Mouse (Mus musculus) layer of hippocampus, postnatal 10 days (tissue): Measurements from ENCODE around the gene Atp2b1. TPM values are rescaled to one million over a fixed set of nuclear protein-coding genes. Genes with fewer than 3 reads are reported as not detected.
"Not testable (repeated sequence)": the region's sequence is repeated elsewhere in the genome, so short reads cannot be mapped to it uniquely, and the experiment has no call there.

ENCODE experiments used
- DNase-seq, 2 experiments: peaks; one replicate each; pipeline ENCODE4 v3.0.0; 2021; ENCODE audit warnings: low spot score in 2 of 2
- total RNA-seq, 2 experiments: library from RNA; stranded (reverse); gene quantifications; 2 replicates each; pipeline ENCODE4 v1.2.3; 2021

Atp2b1 gene
- total RNA-seq, 2 experiments from 2014 or later, result 1,022 to 1,059 TPM

DNA sequence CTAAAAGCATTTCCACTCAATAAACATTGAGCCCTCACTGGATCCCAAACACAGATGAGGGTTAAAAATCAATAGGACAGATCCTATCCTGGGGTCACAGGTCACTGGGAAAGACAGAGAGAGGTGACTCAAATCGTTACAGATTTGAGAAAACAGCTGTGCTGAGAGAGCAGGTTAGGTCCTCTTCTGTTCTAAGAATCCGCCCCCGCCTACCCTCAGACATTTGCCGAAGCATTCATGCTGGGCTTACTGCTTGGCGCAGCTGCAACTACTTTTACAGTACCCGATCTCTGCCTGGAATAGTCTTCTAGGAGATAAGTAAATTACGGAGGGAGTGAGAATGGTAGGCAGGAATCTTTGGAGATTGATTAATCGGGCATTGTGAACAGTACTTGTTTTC lies 47.9 kb downstream of the Atp2b1 start:
- no peak for DNase-seq

DNA sequence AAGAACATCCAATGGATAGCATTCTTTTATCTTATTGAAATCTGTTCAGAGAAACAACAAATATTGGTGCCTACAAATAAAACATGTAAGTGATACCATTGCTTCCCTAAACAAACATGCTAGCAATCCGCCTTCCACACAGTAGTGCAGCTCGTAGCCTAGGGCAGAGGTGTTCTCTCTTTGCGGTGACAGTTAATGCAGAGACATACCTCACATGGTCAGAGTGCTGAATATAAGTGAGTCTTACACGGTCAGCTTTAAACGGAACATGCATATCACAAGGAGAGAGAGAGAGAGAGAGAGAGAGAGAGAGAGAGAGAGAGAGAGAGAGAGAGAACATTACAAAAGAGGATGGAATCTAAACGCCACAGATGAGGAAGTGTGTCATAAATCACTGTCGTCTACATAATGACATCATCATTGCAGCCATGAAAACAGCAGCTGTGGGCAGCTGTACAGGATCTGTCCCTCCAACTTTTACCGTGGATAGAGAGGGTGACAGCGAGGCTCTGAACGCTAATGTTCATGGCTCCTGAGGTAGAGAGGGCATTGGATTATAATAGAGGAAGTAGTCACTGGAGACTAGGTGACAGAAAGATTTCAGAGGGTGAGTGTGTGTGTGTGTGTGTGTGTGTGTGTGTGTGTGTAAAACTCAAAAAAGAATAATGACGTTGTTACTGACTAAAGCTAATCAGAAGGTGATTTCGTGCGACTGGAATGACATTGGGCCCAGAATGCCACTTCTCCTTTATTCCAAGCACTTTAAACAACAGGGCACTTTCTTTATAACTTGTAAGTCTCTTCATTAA lies 52.4 kb downstream of the Atp2b1 start:
- DNase-seq, result no peak

DNA sequence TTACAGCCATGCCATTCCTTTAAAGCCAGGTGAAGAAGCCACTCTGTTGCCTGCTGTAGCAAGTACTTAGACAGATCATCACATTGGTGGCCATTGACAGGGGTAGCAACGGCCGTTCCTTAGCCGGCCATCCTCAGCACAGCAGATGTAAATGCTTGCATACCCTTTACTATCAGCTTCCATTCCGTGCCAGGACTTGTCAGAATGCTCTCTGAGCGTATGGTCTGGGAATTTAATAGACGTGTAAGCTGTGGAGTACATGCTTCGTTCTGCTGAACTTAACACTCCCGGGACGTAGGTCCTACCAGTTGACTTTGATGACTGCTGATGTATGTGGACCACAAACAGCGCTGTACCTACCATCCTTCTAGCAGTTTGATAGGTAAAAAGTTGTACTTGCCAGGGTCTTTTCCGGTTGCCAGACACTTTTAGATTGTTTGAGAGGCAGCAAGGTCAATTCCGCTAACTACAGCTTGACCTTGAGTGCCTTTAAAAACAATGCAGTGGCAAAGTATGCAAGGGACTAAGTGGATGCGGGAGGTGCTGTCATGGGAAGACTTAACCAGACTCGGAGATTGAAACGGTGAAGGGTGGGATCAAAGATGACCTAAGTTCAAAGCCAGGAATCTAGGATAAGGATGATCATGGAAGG lies 53.2 kb downstream of the Atp2b1 start:
- DNase-seq, result no peak

DNA sequence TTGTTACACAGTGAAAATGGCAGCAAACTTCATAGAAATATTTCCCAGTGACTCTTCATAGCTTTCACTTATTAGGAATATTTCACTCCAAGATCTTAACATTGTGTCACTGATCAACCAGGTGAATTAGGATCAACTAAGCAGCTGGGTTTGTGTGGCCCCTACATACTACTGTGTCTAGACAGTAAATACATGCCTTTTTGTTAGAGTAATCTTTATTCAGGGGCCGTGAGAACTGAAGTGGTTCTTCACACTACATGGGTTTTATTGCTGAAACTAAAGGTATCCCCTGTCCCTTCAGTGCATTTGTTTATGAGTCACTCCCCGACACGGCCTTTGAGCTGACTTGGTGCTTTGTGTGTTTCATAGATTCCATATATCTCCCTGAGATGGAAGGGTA lies 56.7 kb downstream of the Atp2b1 start:
- DNase-seq, result no peak

DNA sequence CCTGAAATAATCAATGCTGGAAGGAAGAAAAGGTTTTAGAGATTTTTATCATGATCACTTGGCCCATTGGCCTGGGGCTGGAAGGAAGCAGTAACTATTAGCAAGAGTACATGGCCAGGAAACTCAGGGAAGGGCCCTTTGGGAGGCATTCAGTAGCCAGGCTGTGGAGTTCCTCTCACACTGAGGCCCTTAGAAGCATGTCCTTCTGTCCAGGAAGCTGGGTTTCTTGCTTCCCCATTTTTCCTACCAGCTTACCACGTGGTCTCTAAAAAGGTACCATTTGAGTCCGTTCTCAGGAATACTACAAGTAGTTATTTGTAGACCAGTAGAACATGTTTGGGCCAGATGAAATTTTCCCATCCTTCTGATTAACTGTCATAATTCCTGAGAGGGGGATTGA lies 58.2 kb downstream of the Atp2b1 start:
- no peak for DNase-seq

DNA sequence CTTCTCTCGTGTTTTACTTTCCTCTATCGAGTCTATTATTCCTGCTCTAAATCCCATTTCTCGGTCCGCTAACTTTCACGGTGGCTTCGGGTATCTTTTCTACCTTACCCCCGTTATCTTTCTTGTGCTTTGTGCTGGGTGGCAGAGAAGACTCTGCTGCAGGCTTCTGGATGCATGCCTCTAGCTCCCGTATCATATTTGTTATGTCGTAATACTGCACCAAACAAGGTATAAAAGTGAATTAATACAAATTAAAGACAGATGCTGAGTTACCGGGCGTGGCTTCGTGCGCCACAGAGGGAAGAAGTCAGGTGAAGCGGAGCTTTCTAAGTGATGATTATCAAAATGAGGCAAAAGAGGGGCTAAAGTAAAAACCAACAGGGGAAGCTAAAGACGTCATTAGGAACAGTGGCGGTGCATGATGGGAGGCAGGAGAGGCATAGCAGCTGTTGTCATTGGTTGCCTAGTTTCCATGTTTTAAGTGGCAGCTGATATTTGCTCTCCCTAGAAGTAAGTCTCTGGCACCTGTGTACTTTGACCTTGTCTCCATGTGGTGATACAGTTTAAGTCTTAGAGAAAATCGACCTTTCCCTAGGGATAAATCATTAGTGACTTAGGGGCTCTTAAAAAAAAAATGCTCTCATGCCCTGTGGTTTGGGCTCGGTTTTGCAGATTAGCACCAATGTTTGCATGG lies 58.9 kb downstream of the Atp2b1 start:
- no peak for DNase-seq

DNA sequence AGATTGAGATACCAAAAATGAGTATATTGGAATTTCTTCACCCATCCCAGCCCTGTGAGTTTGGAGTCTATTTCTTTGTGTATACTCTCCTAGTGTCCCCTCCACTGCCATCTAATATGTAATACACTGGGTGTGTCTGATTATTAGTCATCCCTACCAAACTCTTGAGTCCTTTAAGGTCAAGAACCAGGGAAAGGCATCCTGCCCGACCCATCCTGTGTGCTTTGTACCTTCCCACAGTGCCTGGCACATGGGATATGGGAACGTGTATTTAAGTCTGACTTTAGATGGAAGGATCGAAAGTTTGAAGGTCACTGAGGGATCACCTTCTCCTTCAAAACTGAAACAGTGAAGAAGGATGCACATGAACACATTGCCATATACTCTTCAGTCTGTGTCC lies 60.4 kb downstream of the Atp2b1 start:
- DNase-seq, result no peak

DNA sequence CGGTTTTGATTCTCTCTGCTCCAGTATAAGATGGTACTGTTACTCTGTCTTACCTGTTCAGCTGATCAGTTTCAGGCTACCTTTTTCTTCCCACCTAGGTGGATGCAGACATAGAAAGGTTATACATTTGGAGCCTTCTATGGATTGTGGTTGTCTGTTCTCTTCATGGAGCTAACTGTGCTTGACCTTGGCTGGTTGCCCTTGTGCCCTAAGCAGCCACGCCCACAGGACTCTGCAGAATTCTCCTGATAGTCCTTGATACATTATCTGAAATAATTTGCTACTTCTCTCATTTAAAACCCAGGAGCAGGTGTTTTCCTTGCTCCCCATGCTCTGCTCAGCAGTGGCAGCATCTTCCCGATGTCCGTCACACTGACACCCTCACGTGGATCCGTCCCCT lies 61.4 kb downstream of the Atp2b1 start:
- no peak for DNase-seq

DNA sequence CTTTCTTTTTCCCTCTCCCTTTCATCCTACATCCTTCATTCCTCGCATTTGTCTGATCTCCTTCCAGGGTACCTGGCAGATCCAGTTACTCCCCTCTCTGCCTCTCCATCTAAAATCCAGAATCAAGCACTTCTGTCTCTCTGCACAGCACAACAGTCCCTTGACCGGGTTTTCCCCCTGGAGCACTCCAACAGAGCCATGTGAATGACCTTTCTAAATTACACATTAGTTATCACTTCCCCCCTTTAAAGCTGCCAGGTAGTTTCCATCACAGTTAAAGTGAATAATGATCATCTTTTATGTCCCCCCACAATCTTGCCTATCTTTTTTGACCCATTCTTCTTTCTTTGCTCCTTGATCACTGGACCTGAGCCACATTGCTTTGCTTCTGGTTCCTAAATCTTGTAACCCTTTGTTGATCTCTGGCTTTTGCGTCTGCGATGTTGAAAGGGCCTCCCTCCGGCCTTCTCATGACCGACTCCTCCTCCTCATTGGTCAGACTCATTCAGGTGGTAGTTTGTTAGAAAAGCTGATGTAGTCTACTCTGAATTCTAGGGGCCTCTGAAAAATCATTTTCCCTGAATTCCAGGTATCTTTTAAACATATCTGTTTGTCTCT lies 62.8 kb downstream of the Atp2b1 start:
- no peak for DNase-seq

DNA sequence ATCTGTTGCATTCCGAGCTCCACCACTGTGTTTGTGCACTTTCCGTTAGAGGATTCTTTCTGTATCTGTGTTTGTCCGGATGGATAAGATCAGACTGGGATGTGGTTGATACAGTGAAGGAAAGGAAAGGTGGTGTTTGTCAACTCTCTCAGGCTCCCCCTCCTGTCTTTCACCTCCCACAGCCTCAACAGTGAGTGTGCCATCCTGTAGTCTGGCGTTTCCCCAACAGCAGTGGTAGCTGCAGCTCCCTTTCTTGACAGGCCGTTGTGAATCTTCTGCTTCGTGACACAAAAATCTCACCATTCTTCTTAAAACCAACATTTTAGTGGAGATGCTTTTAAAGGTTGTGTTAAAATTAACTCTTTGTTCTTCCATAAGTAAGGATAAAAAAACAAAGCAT lies 64.6 kb downstream of the Atp2b1 start:
- DNase-seq, result no peak

DNA sequence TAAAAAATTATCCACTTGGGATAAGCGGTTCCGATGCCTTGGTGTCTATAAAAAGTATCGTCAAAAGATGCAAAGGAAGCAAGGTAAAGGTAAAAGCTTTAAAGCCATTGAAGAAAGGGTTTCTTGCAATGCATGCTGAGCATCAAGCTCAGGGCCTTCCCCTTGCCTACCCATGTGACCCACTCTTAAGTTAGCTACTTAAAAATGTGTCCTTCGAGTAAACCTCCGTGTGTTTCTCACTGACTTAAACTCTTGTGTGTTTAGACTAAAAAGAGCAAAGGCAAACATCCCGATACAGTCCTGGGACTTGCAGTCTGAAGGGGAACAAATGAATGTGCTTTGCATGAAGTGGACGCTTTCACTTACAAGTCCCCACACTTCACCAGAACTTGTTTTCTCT lies 65.1 kb downstream of the Atp2b1 start:
- no peak for DNase-seq

DNA sequence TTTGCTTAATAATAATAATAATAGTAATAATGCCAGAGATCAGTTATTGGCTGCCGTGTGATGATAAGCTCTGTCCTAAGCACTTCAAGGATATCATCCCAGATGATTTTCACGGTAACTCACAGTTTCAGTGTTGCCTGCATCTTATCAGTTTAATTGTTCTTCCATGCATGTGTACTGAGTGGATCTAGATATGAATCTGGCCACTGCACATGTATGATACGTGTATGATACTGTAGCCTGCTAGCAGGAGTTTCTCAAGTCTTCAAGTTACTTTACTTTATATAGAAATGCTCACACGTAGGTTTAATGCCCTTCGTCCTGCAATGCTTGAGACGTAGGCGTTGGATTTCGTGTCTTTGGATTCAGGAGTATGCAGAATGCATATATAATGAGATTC lies 65.7 kb downstream of the Atp2b1 start:
- DNase-seq, result no peak

DNA sequence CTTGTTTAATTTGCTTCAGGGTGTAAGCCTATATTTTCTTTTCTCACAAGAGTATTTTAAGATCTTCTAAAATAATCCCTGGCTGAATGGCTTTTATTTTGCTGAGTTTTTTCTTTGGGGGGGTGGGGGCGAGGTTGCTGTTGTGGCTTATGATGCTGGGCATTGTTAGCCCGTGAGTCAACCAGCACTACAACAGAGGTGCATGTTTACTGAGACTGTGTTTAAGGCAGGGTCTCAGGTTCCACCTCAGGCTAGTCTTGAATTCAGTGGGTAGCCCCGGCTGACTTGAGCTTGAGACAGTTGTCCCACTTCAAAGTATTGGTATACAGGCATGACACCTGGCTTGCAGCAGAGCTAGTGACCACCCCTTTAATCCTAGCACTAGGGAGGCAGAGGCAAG lies 77.8 kb downstream of the Atp2b1 start:
- DNase-seq, result no peak

DNA sequence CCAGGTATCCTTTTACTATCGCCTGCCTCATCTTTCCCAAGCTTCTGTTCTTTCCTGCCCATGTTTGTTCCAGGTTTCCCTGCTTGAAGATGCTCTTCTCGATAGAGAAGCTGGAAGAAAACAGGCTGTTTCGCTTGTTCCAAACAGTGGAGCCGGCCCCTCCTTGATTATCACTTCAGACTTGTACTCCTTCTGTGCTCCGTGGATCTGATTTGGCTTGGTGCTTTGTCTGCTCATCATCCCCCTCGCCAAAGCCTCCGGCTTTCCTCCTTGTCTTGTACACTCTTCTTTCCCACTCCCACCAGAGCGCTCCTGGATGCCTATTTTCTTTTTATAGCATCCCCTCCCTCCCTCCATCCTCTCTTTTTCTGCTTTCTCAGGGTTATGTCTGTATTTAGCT lies 79.0 kb downstream of the Atp2b1 start:
- DNase-seq, result no peak

DNA sequence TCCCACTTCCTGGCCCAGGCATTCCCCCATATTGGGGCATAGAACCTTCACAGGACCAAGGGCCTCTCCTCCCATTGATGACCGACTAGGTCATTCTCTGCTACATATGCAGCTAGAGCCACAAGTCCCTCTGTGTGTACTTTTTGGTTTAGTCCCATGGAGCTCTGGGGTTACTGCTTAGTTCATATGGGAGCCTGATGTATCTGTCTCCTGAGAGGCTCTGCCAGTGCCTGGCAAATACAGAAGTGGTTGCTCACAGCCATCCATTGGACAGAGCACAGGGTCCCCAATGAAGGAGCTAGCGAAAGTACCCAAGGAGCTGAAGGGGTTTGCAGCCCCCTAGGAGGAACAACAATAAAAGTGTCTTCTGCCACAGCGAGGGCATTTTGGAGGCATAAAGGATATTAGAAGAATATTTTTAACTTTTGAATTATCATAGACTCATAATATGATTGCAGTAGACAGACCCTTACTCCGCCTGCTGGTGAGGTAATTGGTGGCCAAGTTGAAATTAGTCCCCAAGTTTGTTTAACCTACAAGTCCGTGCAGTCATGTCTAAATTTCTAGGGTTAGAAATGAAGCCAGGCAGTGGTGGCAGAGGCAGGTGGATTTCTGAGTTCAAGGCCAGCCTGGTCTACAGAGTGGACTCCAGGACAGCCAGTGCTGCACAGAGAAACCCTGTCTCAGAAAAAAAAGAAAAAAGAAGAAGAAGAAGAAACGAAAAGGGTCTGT lies 81.0 kb downstream of the Atp2b1 start:
- DNase-seq, result not testable (repeated sequence)

DNA sequence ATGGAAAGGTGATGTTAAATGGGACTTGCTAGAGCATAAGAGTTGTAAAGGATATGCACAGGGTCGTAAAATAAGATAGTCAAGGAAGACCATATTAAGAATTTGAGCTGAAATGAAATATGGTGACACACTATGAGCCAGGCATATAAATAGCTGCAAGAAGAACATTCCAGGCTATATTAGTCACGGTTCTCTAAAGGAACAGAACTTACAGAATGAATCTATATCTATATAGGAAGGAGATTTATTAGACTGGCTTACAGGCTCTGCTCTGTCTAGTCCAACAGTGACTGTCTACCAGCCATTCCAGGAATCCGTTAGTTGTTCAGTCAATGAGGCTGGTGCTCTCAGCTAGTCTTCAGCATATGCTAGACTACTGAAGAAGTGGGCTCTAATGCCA lies 90.7 kb downstream of the Atp2b1 start:
- DNase-seq, result no peak

DNA sequence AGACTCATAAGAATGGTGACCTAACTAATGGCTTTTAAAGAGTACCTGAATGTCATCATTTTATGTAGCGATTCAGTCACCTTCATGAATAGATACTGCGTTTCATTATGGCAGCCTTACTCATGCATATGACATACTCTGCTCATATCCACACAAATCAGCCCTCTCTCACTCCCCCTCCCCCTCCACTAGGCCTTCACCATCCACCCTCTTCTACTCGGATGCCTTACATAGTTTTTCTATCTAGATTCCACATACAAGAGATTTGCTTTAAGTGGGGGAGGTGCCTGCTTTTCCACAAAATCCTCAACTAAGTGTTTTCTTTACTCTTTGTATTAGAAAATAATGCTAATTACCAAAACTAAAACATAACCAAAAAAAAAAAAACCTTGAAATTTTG lies 96.9 kb downstream of the Atp2b1 start:
- no peak for DNase-seq

DNA sequence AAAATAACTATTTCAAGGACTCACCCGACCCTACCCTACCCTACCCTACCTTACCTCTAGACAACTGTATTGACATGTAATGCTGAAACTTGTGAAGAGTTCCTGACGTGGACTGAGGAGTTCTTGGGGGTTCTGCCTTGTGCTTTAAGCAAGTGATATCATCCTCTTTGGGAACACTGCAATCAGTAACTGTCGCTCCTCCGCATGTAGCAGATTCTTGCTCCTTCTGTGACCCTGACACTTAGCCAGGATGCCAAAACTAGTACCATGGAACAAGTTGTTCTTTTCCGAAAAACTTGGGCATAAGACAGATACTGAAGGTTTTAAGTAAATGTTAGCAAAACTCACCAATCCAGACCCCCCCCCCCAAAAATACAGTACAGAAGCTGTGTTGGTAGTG lies 97.9 kb downstream of the Atp2b1 start:
- no peak for DNase-seq

DNA sequence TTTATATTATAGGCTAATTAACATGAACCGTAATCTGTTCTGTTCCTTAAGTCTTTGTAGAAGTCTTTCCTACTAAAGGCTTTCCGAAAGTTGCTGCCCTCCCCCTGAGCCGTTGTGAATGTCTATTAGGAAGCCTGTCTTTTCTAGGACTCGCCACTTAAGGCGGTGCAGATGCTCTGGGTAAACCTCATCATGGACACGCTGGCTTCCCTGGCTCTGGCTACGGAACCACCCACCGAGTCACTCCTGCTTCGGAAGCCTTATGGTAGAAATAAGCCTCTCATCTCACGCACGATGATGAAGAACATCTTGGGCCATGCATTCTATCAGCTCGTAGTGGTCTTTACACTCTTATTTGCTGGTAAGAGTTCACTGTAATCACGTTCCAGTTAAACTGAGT lies 100.5 kb downstream of the Atp2b1 start:
- DNase-seq, result no peak

DNA sequence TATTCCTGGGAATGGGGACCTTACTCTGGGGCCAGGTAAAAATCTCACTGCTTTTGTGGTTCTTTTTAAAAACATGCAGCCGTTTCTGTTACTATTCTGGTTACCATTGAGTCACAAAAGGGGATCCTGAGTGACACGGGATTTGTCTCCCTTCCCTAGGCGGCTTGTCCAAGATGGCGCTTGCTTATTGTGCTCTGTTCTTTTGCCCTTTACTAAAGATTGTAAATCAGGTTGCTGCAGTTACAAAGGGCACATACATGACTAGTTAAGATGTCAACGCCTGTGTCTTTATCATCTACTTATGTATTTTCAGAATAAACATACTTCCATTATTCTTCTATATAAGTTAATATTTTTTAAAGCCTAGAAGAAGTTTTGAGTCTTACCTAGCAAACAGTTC lies 102.8 kb downstream of the Atp2b1 start:
- DNase-seq, result no peak

DNA sequence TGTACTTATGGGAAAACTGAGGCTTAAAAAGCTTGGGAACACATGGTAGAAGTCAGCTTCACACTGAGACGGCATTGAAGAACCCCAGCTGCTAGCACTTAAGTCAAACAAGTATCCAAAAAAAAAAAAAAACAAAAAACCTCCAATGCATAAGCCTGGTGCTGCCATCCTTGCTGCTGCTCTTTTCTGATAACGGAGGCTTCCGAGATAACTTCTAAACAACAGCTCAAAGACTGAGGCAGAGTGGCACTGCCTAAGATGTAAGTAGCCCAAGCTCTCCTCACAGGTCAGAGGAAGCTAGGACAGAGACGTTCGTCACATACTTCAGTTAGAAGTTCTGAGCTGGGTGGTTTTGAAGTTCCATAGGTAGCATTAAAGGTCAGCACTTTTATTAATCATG lies 113.3 kb downstream of the Atp2b1 start:
- no peak for DNase-seq
